Mouse (Mus musculus) erythroid progenitor cell, adult 5-6 weeks (primary cell): ENCODE measurements around the gene Ccdc175. TPM values are rescaled to one million over a fixed set of nuclear protein-coding genes. Genes with fewer than 3 reads are reported as not detected.

Experiments used
- ATAC-seq: replicated peaks from 2 replicates; pipeline ENCODE4 v1.8.0; 2016; ENCODE audit warnings: moderate number of reproducible peaks, mild to moderate bottlenecking, moderate TSS enrichment, inconsistent platforms; ENCODE audit not compliant: poor library complexity, low FRiP score, severe bottlenecking
- total RNA-seq, 2 experiments: library from RNA; stranded (forward) in 1 of 2; stranded (reverse) in 1 of 2; fragments of 150-400 nt in 1 of 2; fragments of 186-747, 209-891 nt in 1 of 2; gene quantifications; 2 replicates each; pipeline versions ENCODE4 v1.2.3 to v1.2.4; 2015 to 2017; ENCODE audit warnings: low replicate concordance in 2 of 2

The Ccdc175 gene
- total RNA-seq, 2 experiments from 2014 or later: not detected

DNA sequence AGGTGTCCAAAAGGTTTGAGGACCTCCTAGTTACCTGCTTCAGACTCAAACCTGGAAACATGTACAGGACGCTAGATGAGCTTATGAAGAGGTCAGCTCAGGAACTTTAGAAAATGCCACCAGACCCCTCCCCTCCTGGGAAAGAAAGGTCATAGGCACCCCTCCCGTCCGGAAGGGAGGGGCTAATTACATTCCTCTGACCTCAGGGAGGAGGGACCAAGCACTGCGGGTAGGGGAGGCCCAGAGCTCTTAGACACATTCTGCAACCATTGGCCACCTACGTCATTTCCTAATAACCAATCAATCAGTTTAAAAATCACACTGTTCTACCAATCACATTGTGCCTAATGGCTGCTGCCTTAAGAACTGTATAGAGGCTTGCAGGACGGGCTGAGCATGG is 132.3 kb downstream of the Ccdc175 start:
- ATAC-seq: no peak

Other genes starting within 250 kb of the Ccdc175 start
- gene Gpr135, start 113.9 kb downstream of the Ccdc175 start, total RNA-seq (2015; ENCODE audit: low replicate concordance): not detected in 2 replicates
- gene Gpr135, start 113.9 kb downstream of the Ccdc175 start, total RNA-seq (2017; ENCODE audit: low replicate concordance): not detected in 2 replicates
- not detected in 2 replicates for gene L3hypdh, start 99.6 kb downstream of the Ccdc175 start, total RNA-seq (2015; ENCODE audit: low replicate concordance)
- gene L3hypdh, start 99.6 kb downstream of the Ccdc175 start, total RNA-seq (2017; ENCODE audit: low replicate concordance): 0.77 TPM in 1 of 2 replicates, not detected in the other
- 2.9 and 13.0 TPM in 2 replicates for gene Jkamp, start 99.4 kb downstream of the Ccdc175 start, total RNA-seq (2015; ENCODE audit: low replicate concordance)
- gene Jkamp, start 99.4 kb downstream of the Ccdc175 start, total RNA-seq (2017; ENCODE audit: low replicate concordance): 0.90 and 6.1 TPM in 2 replicates
- 1.3 TPM in 1 of 2 replicates, not detected in the other for gene Rtn1, start 224.0 kb upstream of the Ccdc175 start, total RNA-seq (2015; ENCODE audit: low replicate concordance)
- gene Rtn1, start 224.0 kb upstream of the Ccdc175 start, total RNA-seq (2017; ENCODE audit: low replicate concordance): not detected in 2 replicates